Mouse (Mus musculus) limb, embryonic 15.5 days (tissue): Measurements from ENCODE around the gene Mtmr2. TPM values are rescaled to one million over a fixed set of nuclear protein-coding genes. Genes with fewer than 3 reads are reported as not detected.

ENCODE experiments used
- ATAC-seq: fragments of 200-750 bp; cut with Nextera tagmentation; 2 replicates; pipeline ENCODE4 v1.8.0; 2017; ENCODE audit warnings: low read depth, moderate TSS enrichment; ENCODE audit not compliant: insufficient number of reproducible peaks, low FRiP score, low TSS enrichment
- H3K27ac ChIP-seq: fragments of 300-500 bp; sonication (generic); 2 replicates; pipeline ENCODE4 v1.5.1; 2015; ENCODE audit warnings: moderate library complexity, mild to moderate bottlenecking, inconsistent platforms
- H3K27me3 ChIP-seq: fragments of 300-500 bp; sonication (generic); 2 replicates; pipeline ENCODE4 v1.6.1; 2015; ENCODE audit warnings: inconsistent platforms
- H3K36me3 ChIP-seq: fragments of 300-500 bp; sonication (generic); 2 replicates; pipeline ENCODE4 v1.6.1; 2015; ENCODE audit warnings: inconsistent platforms
- H3K4me1 ChIP-seq: fragments of 300-500 bp; sonication (generic); 2 replicates; pipeline ENCODE4 v1.6.1; 2015; ENCODE audit warnings: inconsistent platforms
- H3K4me2 ChIP-seq: fragments of 300-500 bp; sonication (generic); 2 replicates; pipeline ENCODE4 v1.6.1; 2015; ENCODE audit warnings: mild to moderate bottlenecking, inconsistent platforms
- H3K4me3 ChIP-seq: fragments of 300-500 bp; sonication (generic); 2 replicates; pipeline ENCODE4 v1.5.1; 2015; ENCODE audit warnings: mild to moderate bottlenecking, inconsistent platforms
- H3K9ac ChIP-seq: fragments of 300-500 bp; sonication (generic); 2 replicates; pipeline ENCODE4 v1.6.1; 2015; ENCODE audit warnings: inconsistent platforms
- H3K9me3 ChIP-seq: fragments of 300-500 bp; sonication (generic); 2 replicates; pipeline ENCODE4 v1.6.1; 2016; ENCODE audit warnings: inconsistent platforms
- WGBS: fragments of 180-500 bp; shearing (Covaris S2); methylation state at CpG from one replicate; pipeline ENCODE4 v1.1.7; 2015; 5-methylcytosine and 5-hydroxymethylcytosine counted together
- polyA plus RNA-seq: library from polyadenylated mRNA; unstranded; fragments of >200 nt; fragmentation: Nextera tagmentation; extraction: Ambion mirVana; gene quantifications from 2 replicates; pipeline ENCODE4 v1.2.1, GENCODE M21; 2015

Gene Mtmr2
- polyA plus RNA-seq, 1 experiment from 2014 or later, result 76.1 TPM

DNA sequence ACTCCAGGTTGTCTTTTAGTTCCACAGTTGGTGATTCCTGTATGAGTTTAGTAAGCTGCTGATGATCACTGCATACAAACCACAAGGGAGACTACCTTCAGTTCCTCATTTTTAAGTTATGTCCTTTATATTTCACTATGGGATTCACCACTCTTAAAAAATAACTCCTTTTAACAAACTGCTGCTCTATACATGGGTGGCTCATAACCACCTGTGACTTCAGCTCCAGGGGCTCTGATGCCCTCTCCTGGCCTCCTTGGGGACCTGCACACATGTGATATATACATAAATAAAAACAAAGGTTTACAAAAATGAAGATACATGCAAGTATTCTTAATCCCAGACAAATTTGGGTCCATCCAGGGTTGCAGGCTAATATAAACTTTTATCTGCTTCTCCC is 61.7 kb downstream of the Mtmr2 start:
- H3K9me3 ChIP-seq, result no peaks in the 10 kb centered on the region
- ATAC-seq, result no peak
- H3K4me3 ChIP-seq, result no peak overlapping the region
- peaks cover 73% of the 10 kb centered on the region for H3K36me3 ChIP-seq
- H3K9ac ChIP-seq, result no peak overlapping the region
- H3K27ac ChIP-seq, result no peak overlapping the region
- H3K27me3 ChIP-seq, result no peaks in the 10 kb centered on the region
- no peaks in the 10 kb centered on the region for H3K4me1 ChIP-seq
- no peak overlapping the region for H3K4me2 ChIP-seq

DNA sequence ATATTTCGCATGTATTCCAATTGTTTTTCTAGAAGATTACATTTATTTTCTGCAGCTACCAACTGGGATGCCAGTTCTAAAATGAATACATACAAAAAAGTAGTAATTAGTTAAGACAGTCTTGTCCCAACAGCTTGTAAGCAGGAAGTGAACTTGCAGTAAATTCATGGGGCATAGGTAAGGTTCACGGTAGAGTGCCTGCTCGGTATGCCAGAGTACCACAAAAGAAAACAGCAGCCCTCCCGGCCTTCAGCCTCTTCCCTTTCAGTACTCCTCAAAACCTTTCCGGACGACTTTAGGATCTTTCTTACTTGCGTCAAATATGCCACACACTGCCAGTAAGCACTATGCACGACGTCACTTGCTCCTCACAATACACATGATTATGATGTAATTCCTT is 70.2 kb downstream of the Mtmr2 start:
- H3K4me3 ChIP-seq, result no peak overlapping the region
- H3K4me1 ChIP-seq, result no peaks in the 10 kb centered on the region
- peaks cover 65% of the 10 kb centered on the region for H3K36me3 ChIP-seq
- no peak overlapping the region for H3K27ac ChIP-seq
- no peak overlapping the region for H3K4me2 ChIP-seq
- H3K27me3 ChIP-seq, result no peaks in the 10 kb centered on the region
- 92% methylated on average over 9 of the region's 9 CpGs for WGBS
- ATAC-seq, result no peak
- H3K9me3 ChIP-seq, result no peaks in the 10 kb centered on the region
- no peak overlapping the region for H3K9ac ChIP-seq

DNA sequence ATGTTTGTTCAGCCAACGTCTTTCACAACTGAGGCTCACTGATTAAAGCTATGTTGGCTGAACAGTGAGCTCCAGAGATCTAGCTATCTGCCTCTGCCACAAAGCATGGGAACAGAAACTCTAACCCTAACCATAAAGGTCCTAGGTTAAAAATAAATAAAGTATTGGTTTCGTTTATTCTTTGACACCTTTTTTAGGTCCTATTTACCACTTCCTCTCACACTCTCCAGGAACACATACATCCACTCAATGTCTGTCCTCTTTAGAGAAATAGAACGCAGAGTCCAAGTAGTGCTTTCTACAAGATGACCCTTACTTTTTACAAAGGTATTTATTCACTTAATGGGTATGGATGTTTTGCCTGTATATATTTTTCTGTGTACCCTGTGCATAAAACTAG is 72.6 kb downstream of the Mtmr2 start:
- 90% methylated on average over 3 of the region's 3 CpGs for WGBS
- Histone ChIP-seq H3K4me1 (peaks cover 13% of the 10 kb centered on the region), H3K4me2 (no peak overlapping the region), H3K36me3 (peaks cover 49% of the 10 kb centered on the region), H3K27ac (no peak overlapping the region), H3K9me3 (no peaks in the 10 kb centered on the region), H3K9ac (no peak overlapping the region), H3K4me3 (no peak overlapping the region), H3K27me3 (no peaks in the 10 kb centered on the region)
- no peak for ATAC-seq

DNA sequence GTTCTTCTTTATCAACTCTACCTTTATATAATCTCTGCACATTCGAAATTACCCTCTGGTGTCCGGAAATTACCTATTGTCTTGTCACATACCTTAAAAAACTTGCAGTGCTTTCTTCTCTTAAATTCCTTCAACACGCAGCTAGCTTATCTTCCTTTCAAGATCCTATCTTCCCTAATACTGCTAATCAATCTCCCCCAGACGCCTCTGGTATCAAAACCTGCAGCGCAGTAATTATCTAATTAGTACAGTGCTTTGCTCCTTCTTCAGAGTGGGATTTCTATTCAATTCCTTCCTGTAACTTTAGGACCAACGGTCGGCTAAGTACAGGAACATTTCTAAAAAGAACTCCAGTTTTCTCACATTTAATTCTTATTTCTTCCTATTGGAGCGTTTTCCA is 77.7 kb downstream of the Mtmr2 start:
- Histone ChIP-seq H3K4me3 (peak overlapping the region; percentile 76), H3K36me3 (peaks cover 10% of the 10 kb centered on the region), H3K4me2 (peak overlapping the region; percentile 65), H3K4me1 (peaks cover 17% of the 10 kb centered on the region), H3K9me3 (no peaks in the 10 kb centered on the region), H3K9ac (peak overlapping the region; percentile 74), H3K27ac (peak overlapping the region; percentile 99), H3K27me3 (no peaks in the 10 kb centered on the region)
- no peak for ATAC-seq
- WGBS, result 5% methylated on average over 8 of the region's 8 CpGs

DNA sequence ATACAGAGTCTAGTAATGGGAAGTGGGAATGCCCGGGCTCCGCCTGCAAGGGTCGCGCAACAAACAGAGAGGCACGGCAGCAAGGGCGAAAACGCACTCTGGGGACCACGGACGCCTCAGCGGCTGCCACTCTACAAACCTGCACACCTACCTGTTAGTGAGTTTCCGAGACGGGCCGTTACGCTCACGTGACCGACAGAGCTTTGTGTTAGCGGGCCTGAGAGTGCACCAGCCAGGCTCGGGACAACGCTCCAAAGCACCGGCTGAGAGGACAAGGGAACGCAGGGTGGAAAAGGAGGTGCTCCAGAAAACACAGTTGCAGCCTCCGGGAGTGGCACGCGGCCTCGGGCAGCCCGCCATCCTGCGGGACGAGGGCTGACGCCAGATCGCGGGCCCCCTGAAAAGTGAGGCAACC is 78.2 kb downstream of the Mtmr2 start:
- no peaks in the 10 kb centered on the region for H3K9me3 ChIP-seq
- H3K4me2 ChIP-seq, result peak overlapping the region; percentile 65
- ATAC-seq, result 0 out of 2 replicates have a peak, but pooled peaks have one; percentile 2
- under 1% methylated on average over 31 of the region's 31 CpGs for WGBS
- peak overlapping the region; percentile 74 for H3K9ac ChIP-seq
- H3K27me3 ChIP-seq, result no peaks in the 10 kb centered on the region
- H3K4me1 ChIP-seq, result peaks cover 17% of the 10 kb centered on the region
- peaks cover 10% of the 10 kb centered on the region for H3K36me3 ChIP-seq
- H3K27ac ChIP-seq, result peak overlapping the region; percentile 99
- H3K4me3 ChIP-seq, result peak overlapping the region; percentile 76

DNA sequence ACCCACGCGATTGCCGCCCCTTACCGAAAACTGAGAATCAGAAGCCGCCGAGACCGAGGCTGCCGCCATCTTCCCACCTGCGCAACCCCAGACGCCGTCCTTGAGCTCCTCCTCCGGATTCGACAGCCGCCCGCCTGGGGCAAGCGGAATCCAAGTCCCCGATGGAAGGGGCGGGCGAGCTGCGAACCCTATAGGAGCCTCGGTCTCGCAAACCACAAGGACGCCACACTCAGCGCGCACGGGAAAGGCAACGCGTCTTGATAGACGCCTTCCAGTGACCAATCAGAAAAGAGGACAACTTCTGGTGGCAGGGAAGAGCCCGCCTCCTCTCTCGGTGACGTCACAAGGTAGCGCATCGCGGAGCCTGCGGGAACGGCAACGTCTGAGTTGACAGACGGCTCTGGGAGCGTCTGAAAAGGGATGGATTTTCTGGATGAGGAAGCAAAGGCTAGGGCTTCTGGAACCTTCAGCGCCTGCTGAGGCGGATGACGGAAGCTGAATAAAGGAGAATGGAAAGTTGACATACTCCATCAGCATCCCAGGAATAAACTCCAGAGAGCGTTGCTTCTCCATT is 78.7 kb downstream of the Mtmr2 start, which contains the start of gene Cep57:
Gene Cep57 (minus strand): TSS at position 276 of the 574 bp plus-strand sequence.
- no peaks in the 10 kb centered on the region for H3K27me3 ChIP-seq
- peak within 1 kb of the TSS; percentile 99 for H3K27ac ChIP-seq
- peak; percentile 94 for ATAC-seq

DNA sequence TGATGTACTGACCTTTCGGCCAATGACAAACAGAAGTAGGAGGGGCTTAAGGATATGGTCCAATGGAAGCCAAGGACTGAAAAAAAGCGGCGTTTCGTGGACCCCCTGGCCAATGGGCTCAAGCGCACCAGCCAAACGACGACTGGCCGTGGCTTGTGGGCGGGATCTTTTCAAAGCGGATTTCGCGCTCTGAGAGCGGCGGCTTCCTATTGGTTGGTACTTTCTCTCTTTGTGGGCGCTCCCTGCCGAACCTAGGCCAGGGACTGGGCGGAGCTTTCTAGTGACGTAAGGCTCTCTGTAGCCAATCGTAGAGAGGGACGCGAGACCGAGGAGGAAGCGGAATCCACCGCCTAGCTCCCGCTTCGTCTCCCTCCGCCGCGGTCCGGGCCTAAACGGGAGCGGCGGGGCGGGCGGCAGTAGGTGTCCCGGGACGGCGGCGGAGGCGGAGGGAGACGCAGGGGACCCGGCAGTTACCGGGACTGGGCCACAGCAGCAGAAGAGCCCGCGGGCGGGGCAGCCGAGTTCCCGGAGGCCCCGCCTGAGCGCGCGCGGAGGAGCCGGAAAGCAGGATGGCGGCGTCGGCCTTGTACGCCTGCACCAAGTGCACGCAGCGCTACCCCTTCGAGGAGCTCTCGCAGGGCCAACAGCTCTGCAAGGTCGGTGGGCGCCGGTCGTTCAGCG is 79.3 kb downstream of the Mtmr2 start, which contains the start of gene Fam76b:
Gene Fam76b (plus strand): TSS at position 311 of the 681 bp plus-strand sequence.
- H3K9ac ChIP-seq, result peak within 1 kb of the TSS; percentile 86
- 0% methylated on average over 67 of the region's 67 CpGs for WGBS
- peak within 1 kb of the TSS; percentile 69 for H3K4me2 ChIP-seq
- H3K9me3 ChIP-seq, result no peaks in the 10 kb centered on the region
- peak within 1 kb of the TSS; percentile 76 for H3K4me3 ChIP-seq
- peaks cover 20% of the 10 kb centered on the region for H3K36me3 ChIP-seq
- ATAC-seq, result peak; percentile 96
- peak within 1 kb of the TSS; percentile 99 for H3K27ac ChIP-seq
- H3K4me1 ChIP-seq, result peaks cover 17% of the 10 kb centered on the region
- H3K27me3 ChIP-seq, result no peaks in the 10 kb centered on the region

More for the DNA sequence above, 78.7 kb downstream of the Mtmr2 start, which contains the start of gene Cep57:
- Histone ChIP-seq H3K4me2 (peak within 1 kb of the TSS; percentile 69), H3K9me3 (no peaks in the 10 kb centered on the region), H3K36me3 (peaks cover 15% of the 10 kb centered on the region), H3K4me1 (peaks cover 17% of the 10 kb centered on the region), H3K9ac (peak within 1 kb of the TSS; percentile 86), H3K4me3 (peak within 1 kb of the TSS; percentile 76)
- WGBS, result under 1% methylated on average over 44 of the region's 44 CpGs

DNA sequence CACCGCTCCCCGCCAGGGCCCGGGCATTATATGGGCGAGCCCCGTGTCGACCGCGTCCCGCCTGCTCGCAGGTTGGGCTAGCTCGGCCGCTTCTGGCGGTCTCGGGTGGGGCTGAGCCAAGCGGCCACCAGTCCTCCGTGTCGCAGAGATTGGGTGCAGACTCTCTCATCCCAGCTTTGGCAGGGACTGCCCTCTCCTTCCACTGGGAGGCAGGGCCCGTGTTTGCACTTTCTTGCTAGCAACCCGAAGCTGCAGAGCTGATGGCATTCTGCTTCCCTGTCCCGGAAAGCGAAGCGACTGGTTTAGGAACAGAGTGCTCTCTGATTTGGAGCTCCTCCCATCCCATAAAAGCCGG is 79.9 kb downstream of the Mtmr2 start:
- WGBS, result under 1% methylated on average over 23 of the region's 23 CpGs
- no peak for ATAC-seq

DNA sequence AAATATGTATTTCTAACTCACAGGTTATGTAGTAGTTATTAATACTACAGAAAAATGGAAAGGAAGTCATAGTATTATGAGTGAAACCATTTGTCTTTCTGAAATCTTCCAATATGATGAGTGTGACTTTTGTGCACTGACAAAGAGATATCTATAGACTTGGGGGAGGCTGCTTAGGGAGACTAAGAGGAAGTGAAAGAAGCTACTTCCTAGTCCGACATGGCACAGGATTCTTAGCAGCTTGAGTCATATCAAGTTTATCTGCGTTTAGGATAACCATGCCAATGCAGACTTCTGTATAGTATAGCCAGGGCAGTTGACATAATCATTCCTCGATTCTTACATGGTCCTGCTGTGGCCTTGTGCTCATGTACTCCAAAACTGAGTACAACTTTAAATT is 87.0 kb downstream of the Mtmr2 start:
- Histone ChIP-seq H3K27ac (no peak overlapping the region), H3K9ac (no peak overlapping the region), H3K4me1 (no peaks in the 10 kb centered on the region), H3K9me3 (no peaks in the 10 kb centered on the region), H3K4me2 (no peak overlapping the region), H3K4me3 (no peak overlapping the region), H3K27me3 (no peaks in the 10 kb centered on the region), H3K36me3 (peaks cover 81% of the 10 kb centered on the region)
- no peak for ATAC-seq
- 86% methylated on average over 3 of the region's 3 CpGs for WGBS

More for the DNA sequence above, 79.9 kb downstream of the Mtmr2 start:
- Histone ChIP-seq H3K36me3 (peaks cover 25% of the 10 kb centered on the region), H3K27me3 (no peaks in the 10 kb centered on the region), H3K4me1 (peaks cover 17% of the 10 kb centered on the region), H3K9me3 (no peaks in the 10 kb centered on the region), H3K4me3 (peak overlapping the region; percentile 76), H3K9ac (peak overlapping the region; percentile 86), H3K27ac (peak overlapping the region; percentile 97), H3K4me2 (peak overlapping the region; percentile 69)

DNA sequence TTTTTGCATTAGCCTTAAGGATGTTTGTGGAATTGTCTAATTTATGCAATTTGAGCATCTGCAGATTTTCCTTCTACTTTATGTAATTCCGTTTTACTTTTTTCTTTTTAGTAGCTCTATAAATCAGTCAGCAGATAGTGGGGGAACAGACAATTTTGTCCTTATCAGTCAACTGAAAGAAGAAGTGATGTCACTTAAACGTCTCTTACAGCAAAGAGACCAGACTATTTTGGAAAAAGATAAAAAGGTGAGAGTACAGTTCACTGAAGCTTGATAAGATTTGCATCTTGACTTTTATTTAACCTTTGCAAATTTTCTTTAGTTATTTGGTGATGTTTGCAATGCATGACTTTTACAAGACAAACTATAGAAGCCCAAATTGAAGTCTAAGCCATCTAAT is 88.5 kb downstream of the Mtmr2 start:
- 75% methylated on average over 2 of the region's 2 CpGs for WGBS
- Histone ChIP-seq H3K4me1 (no peaks in the 10 kb centered on the region), H3K4me3 (no peak overlapping the region), H3K27ac (no peak overlapping the region), H3K27me3 (no peaks in the 10 kb centered on the region), H3K9ac (no peak overlapping the region), H3K36me3 (peaks cover 82% of the 10 kb centered on the region), H3K9me3 (no peaks in the 10 kb centered on the region), H3K4me2 (no peak overlapping the region)
- no peak for ATAC-seq

DNA sequence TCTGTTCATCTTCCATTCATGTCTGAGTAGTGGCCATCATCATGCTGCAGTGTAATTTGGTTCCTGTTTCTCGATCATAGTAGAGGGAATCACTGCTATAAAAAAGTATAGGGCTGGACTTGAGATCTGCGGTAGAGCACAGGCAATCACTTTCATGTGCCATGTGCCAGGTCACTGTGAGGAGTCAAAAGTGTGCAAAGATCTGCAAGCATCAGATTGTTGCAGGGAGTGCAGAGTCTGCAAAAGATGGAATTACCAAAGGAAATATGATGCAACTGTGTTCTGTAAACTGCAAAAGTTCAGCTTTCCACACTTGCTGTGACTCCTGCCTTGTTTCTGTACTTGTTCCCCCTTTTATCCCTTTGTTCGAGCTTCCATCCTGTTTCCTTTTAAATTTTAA is 99.4 kb downstream of the Mtmr2 start:
- Histone ChIP-seq H3K36me3 (peaks cover 20% of the 10 kb centered on the region), H3K4me3 (no peak overlapping the region), H3K9ac (no peak overlapping the region), H3K27ac (no peak overlapping the region), H3K27me3 (no peaks in the 10 kb centered on the region), H3K9me3 (no peaks in the 10 kb centered on the region), H3K4me1 (no peaks in the 10 kb centered on the region), H3K4me2 (no peak overlapping the region)
- WGBS, result 79% methylated on average over 3 of the region's 3 CpGs
- ATAC-seq, result no peak
